Mouse (Mus musculus): ENCODE data around the gene Efna4. TPM values are rescaled to one million over a fixed set of nuclear protein-coding genes. Genes with fewer than 3 reads are reported as not detected.

Efna4 gene
- polyA plus RNA-seq, 1 experiment from 2014 or later = 24.6 TPM

DNA sequence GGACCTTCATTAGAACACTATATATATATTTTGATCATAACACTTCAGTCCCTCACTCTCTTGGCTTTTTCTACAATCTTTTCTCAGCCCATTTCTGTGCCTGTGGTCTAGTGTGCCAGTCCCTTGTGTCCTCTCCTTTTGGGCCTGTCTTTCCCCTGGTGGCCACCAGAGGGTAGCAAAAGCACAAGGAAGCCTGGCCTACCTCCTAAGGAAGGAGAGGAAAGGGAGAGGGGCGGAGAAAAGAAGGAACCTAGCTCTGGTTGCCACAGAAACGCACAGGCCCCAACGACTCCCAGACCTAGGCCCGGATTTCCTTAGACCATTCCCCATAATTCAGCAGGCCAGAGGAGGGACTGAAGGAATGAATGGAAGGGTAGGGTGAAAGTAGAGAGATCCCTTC is 21.0 kb downstream of the Efna4 start:
- Histone ChIP-seq H3K36me3 (ENCODE audit: insufficient read depth) (no peaks in the 10 kb centered on the region), H3K4me3 (ENCODE audit: low read depth, low read length) (no peak overlapping the region)

DNA sequence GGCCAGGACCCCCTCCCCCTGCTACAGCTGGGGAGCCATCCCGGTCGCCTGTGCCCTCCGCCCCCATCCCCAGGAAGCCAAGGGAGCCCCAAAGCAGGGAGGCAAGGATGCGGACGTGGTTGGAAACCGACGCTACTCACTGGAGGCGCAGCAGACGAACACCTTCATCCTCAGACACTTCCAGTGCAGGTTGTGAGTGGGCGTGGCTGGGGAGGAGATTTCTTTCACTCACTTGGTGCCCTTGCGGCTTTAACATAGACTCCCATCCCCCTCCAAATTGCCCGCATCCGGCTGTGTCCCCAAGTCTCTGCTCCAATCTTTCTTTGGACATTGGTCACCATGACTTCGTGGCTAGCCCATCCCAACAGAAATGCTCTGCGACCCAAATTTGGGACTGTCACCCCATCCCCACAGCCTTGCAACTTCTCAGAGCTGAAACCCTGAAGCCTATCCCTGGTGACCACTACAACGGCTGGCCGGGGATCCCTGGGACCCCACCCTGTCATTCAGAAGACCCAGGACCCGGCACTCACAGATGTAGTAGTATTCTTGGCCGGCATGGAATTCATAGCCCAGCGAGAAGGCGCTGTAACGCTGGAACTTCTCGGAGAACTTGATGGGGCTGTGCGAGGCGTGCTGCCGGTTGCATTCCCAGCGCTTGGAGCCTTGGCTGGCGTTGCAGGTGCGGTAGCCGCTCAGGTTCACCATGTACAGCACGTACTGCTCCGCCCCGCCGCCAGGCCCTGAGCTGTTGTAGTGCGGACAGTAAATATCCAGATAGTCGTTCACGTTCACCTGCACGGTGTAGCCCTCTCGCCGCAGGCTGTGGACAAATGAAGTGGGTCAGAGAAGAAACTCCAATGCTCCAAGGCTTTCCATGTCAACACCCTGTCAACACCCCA is 21.6 kb downstream of the Efna4 start:
- no peak overlapping the region for H3K27ac ChIP-seq (ENCODE audit: low read depth)
- no peaks in the 10 kb centered on the region for H3K9me3 ChIP-seq (ENCODE audit: low read depth, low read length)
- peaks cover 37% of the 10 kb centered on the region for H3K27me3 ChIP-seq (ENCODE audit: insufficient read depth, low read length)
- no peak overlapping the region for H3K9ac ChIP-seq
- 10% methylated on average over 39 of the region's 40 CpGs for WGBS
- H3K4me1 ChIP-seq (ENCODE audit: insufficient read depth) = peaks cover 27% of the 10 kb centered on the region
- no peak for DNase-seq
- peak overlapping the region; percentile 77 for H3K4me2 ChIP-seq
- peak overlapping the region; percentile 37 for H3K4me3 ChIP-seq (ENCODE audit: low read depth, low read length)
- no peak for TF ChIP-seq CTCF (IDR thresholded peaks at IDR 0.05; ENCODE audit: low read depth)
- no peaks in the 10 kb centered on the region for H3K36me3 ChIP-seq (ENCODE audit: insufficient read depth)
- ATAC-seq (ENCODE audit: insufficient read depth) = peak; percentile 5; the same call in 1 of the 2 replicates

More for the DNA sequence above, 21.0 kb downstream of the Efna4 start:
- Histone ChIP-seq H3K9me3 (ENCODE audit: low read depth, low read length) (no peaks in the 10 kb centered on the region), H3K27me3 (ENCODE audit: insufficient read depth, low read length) (peaks cover 44% of the 10 kb centered on the region), H3K4me2 (peak overlapping the region; percentile 77), H3K4me1 (ENCODE audit: insufficient read depth) (peaks cover 32% of the 10 kb centered on the region), H3K27ac (ENCODE audit: low read depth) (no peak overlapping the region), H3K9ac (no peak overlapping the region)
- WGBS = 2% methylated on average over 4 of the region's 4 CpGs
- DNase-seq (peak; percentile 95), ATAC-seq (ENCODE audit: insufficient read depth) (peak; percentile 16)
- peak; percentile 98 for TF ChIP-seq CTCF (IDR thresholded peaks at IDR 0.05; ENCODE audit: low read depth)

GRCm38 (mm10) chr3:89315195-89315929 is 22.5 kb downstream of the Efna4 start:
- DNase-seq = peak; percentile 92
- H3K27me3 ChIP-seq (ENCODE audit: insufficient read depth, low read length) = peaks cover 29% of the 10 kb centered on the region
- no peaks in the 10 kb centered on the region for H3K36me3 ChIP-seq (ENCODE audit: insufficient read depth)
- H3K4me3 ChIP-seq (ENCODE audit: low read depth, low read length) = peak overlapping the region; percentile 37
- TF ChIP-seq CTCF (IDR thresholded peaks at IDR 0.05; ENCODE audit: low read depth) = peak; percentile 97
- 0 out of 2 replicates have a peak overlapping the region, but pooled peaks have one; percentile 42 for H3K27ac ChIP-seq (ENCODE audit: low read depth)
- WGBS = 4% methylated on average over 25 of the region's 26 CpGs
- H3K9ac ChIP-seq = peak overlapping the region; percentile 52
- no peaks in the 10 kb centered on the region for H3K9me3 ChIP-seq (ENCODE audit: low read depth, low read length)
- peak overlapping the region; percentile 77 for H3K4me2 ChIP-seq
- ATAC-seq (ENCODE audit: insufficient read depth) = peak; percentile 33
- peaks cover 19% of the 10 kb centered on the region for H3K4me1 ChIP-seq (ENCODE audit: insufficient read depth)

GRCm38 (mm10) chr3:89314791-89315190 is 23.0 kb downstream of the Efna4 start:
- Histone ChIP-seq H3K27ac (ENCODE audit: low read depth) (0 out of 2 replicates have a peak overlapping the region, but pooled peaks have one; percentile 42), H3K4me2 (peak overlapping the region; percentile 77), H3K9ac (peak overlapping the region; percentile 52; the same call in 1 of the 2 replicates), H3K4me3 (ENCODE audit: low read depth, low read length) (peak overlapping the region; percentile 37), H3K9me3 (ENCODE audit: low read depth, low read length) (no peaks in the 10 kb centered on the region), H3K36me3 (ENCODE audit: insufficient read depth) (no peaks in the 10 kb centered on the region), H3K4me1 (ENCODE audit: insufficient read depth) (peaks cover 19% of the 10 kb centered on the region), H3K27me3 (ENCODE audit: insufficient read depth, low read length) (peaks cover 24% of the 10 kb centered on the region)
- no peak for ATAC-seq (ENCODE audit: insufficient read depth)
- whole genome bisulfite sequencing = 40% methylated on average over 2 of the region's 2 CpGs
- peak; percentile 27 for DNase-seq
- TF ChIP-seq CTCF (IDR thresholded peaks at IDR 0.05; ENCODE audit: low read depth) = no peak

- no peak for TF ChIP-seq CTCF (IDR thresholded peaks at IDR 0.05; ENCODE audit: low read depth)
- H3K4me1 ChIP-seq (ENCODE audit: insufficient read depth) = peaks cover 14% of the 10 kb centered on the region
- no peak for ATAC-seq (ENCODE audit: insufficient read depth)
- peaks cover 19% of the 10 kb centered on the region for H3K27me3 ChIP-seq (ENCODE audit: insufficient read depth, low read length)
- no peaks in the 10 kb centered on the region for H3K9me3 ChIP-seq (ENCODE audit: low read depth, low read length)
- no peak overlapping the region for H3K4me3 ChIP-seq (ENCODE audit: low read depth, low read length)
- H3K36me3 ChIP-seq (ENCODE audit: insufficient read depth) = no peaks in the 10 kb centered on the region
- WGBS = 33% methylated on average over 5 of the region's 5 CpGs
- H3K4me2 ChIP-seq = peak overlapping the region; percentile 77; the same call in 1 of the 2 replicates
- peak overlapping the region; percentile 64; the same call in 1 of the 2 replicates for H3K27ac ChIP-seq (ENCODE audit: low read depth)
- DNase-seq = peak; percentile 10
- H3K9ac ChIP-seq = no peak overlapping the region
Observed at GRCm38 (mm10) chr3:89314340-89314739, 23.5 kb downstream of the Efna4 start.

- no peak overlapping the region for H3K4me2 ChIP-seq
- no peaks in the 10 kb centered on the region for H3K36me3 ChIP-seq (ENCODE audit: insufficient read depth)
- no peaks in the 10 kb centered on the region for H3K27me3 ChIP-seq (ENCODE audit: insufficient read depth, low read length)
- DNase-seq (peak; percentile 91), ATAC-seq (ENCODE audit: insufficient read depth) (peak; percentile 79)
- H3K27ac ChIP-seq (ENCODE audit: low read depth) = no peak overlapping the region
- H3K9me3 ChIP-seq (ENCODE audit: low read depth, low read length) = no peaks in the 10 kb centered on the region
- WGBS = 4% methylated on average over 9 of the region's 9 CpGs
- H3K4me3 ChIP-seq (ENCODE audit: low read depth, low read length) = no peak overlapping the region
- no peaks in the 10 kb centered on the region for H3K4me1 ChIP-seq (ENCODE audit: insufficient read depth)
- TF ChIP-seq CTCF (IDR thresholded peaks at IDR 0.05; ENCODE audit: low read depth) = peak; percentile 93
- no peak overlapping the region for H3K9ac ChIP-seq
Observed at GRCm38 (mm10) chr3:89308089-89308488, 29.7 kb downstream of the Efna4 start.

All from lung, embryonic 14.5 days (tissue).